Mouse (Mus musculus) layer of hippocampus, adult 8-10 months (tissue): ENCODE data around the gene Spata45. TPM values are rescaled to one million over a fixed set of nuclear protein-coding genes. Genes with fewer than 3 reads are reported as not detected.

Experiments used
- DNase-seq, 2 experiments: peaks; one replicate each; pipeline ENCODE4 v3.0.0; 2022; ENCODE audit warnings: low spot score in 2 of 2
- total RNA-seq, 4 experiments: library from RNA; stranded (reverse); gene quantifications; 2 replicates each; pipeline ENCODE4 v1.2.4; 2022

Gene Spata45
- total RNA-seq, 4 experiments from 2014 or later, result not detected

GRCm38 (mm10) chr1:191083230-191083629, 46.8 kb downstream of the Spata45 start:
- DNase-seq, result no peak

- DNase-seq, result peak in 1 of 2 experiments; percentile 21
These were observed 48.6 kb downstream of the Spata45 start for GRCm38 (mm10) chr1:191084951-191085559.

GRCm38 (mm10) chr1:191085597-191085996, 49.2 kb downstream of the Spata45 start:
- no peak for DNase-seq

- no peak for DNase-seq
These were observed 50.0 kb downstream of the Spata45 start for GRCm38 (mm10) chr1:191086304-191086878.

- no peak for DNase-seq
These were observed 50.5 kb downstream of the Spata45 start for GRCm38 (mm10) chr1:191086960-191087359.

GRCm38 (mm10) chr1:191087955-191088354, 51.5 kb downstream of the Spata45 start:
- DNase-seq, result no peak

GRCm38 (mm10) chr1:191089355-191089754, 52.9 kb downstream of the Spata45 start:
- DNase-seq, result no peak

- DNase-seq, result no peak
These were observed 55.6 kb downstream of the Spata45 start for GRCm38 (mm10) chr1:191092050-191092449.

Other genes starting within 250 kb of the Spata45 start
- 10 to 100 TPM; 80.8 to 91.0 (median 86.0) TPM for gene Rps6kc1, start 124.9 kb upstream of the Spata45 start, total RNA-seq
- 10 to 100 TPM; 49.4 to 61.7 (median 58.3) TPM for gene Angel2, start 111.5 kb upstream of the Spata45 start, total RNA-seq
- 1 to 10 TPM; 1.2 to 2.7 (median 1.7) TPM for gene Vash2, start 57.3 kb upstream of the Spata45 start, total RNA-seq
- 10 to 100 TPM; 16.8 to 20.0 (median 18.8) TPM for gene Flvcr1, start 10.5 kb upstream of the Spata45 start, total RNA-seq
- 10 to 100 TPM; 33.7 to 56.3 (median 49.8) TPM for gene Tatdn3, start 26.3 kb downstream of the Spata45 start, total RNA-seq
- 1 to 10 TPM in 2 of 4 experiments, under 1 TPM in 2; 0.29 to 1.5 (median 0.89) TPM for gene Nsl1, start 26.4 kb downstream of the Spata45 start, total RNA-seq
- 1 to 10 TPM in 3 of 4 experiments, not detected in 1; 1.6 to 3.9 (median 3.7) TPM for gene Batf3, start 61.2 kb downstream of the Spata45 start, total RNA-seq
- not detected for gene Fam71a, start 128.2 kb downstream of the Spata45 start, total RNA-seq
- gene Atf3, start 181.4 kb downstream of the Spata45 start, total RNA-seq, result 1 to 10 TPM in 3 of 4 experiments, under 1 TPM in 1; 0.80 to 7.7 (median 3.5) TPM